In genomic region chr1:44551461-44552370, GRCm38 (mm10) we compare ENCODE assay signal across 8 mouse cellular contexts. TPM values are rescaled to one million over a fixed set of nuclear protein-coding genes. Genes with fewer than 3 reads are reported as not detected.
DNase-seq lines count a peak whose midpoint lies in the region; ATAC-seq lines count a peak whose summit lies in the region.

Gulp1 (plus strand) TSS chr1:44551511.

- H3K4me3 ChIP-seq in intestine, embryonic 16.5 days (ENCODE audit: low read length): peak within 1 kb of the TSS; percentile 80

- H3K9me3 ChIP-seq in intestine, embryonic 16.5 days (ENCODE audit: control insufficient read depth, low read length): no peaks in the 10 kb centered on the region

- H3K27ac ChIP-seq in intestine, embryonic 16.5 days (ENCODE audit: low read length): peak within 1 kb of the TSS; percentile 88

- intact Hi-C loops in left cerebral cortex, postnatal 36 days (cut with DNase I): loop anchor here (5.0 kb wide), 1 partner anchor 191 kb away; no protein-coding TSS in a partner anchor

- peak within 1 kb of the TSS; percentile 87 for H3K4me2 ChIP-seq in intestine, embryonic 16.5 days (ENCODE audit: low read depth, low read length)

- ATAC-seq in intestine, embryonic 16.5 days: peak; percentile 91
- peak; percentile 92 for ATAC-seq in megakaryocyte-erythroid progenitor cell, adult 5-6 weeks (replicated peaks; ENCODE audit: low FRiP score, low TSS enrichment, poor library complexity, severe bottlenecking)
- no peak for ATAC-seq in monocyte, adult 5-6 weeks (replicated peaks; ENCODE audit: insufficient number of reproducible peaks, low FRiP score, low TSS enrichment, poor library complexity, severe bottlenecking)

- DNase-seq in adrenal gland, postnatal 25 days: peak; percentile 83
- peak; percentile 63 for DNase-seq in embryo, embryonic 11.5 days (ENCODE audit: low read depth, low spot score)
- DNase-seq in gastrocnemius, postnatal 4 days (ENCODE audit: low spot score in 2 of 2): peak; percentile 70 to 84
- DNase-seq in left cerebral cortex, postnatal 36 days (ENCODE audit: low spot score in 2 of 2): peak; percentile 35 to 38
- peak; percentile 3 to 16 for DNase-seq in right cerebral cortex, postnatal 36 days (ENCODE audit: low spot score in 2 of 2)

- H3K36me3 ChIP-seq in intestine, embryonic 16.5 days (ENCODE audit: control insufficient read depth, insufficient read depth, low read length): no peaks in the 10 kb centered on the region

- peak within 1 kb of the TSS; percentile 81 for H3K9ac ChIP-seq in intestine, embryonic 16.5 days (ENCODE audit: low read depth, low read length)

- WGBS in intestine, embryonic 16.5 days: under 1% methylated on average over 55 of the region's 55 CpGs

- no peaks in the 10 kb centered on the region for H3K4me1 ChIP-seq in intestine, embryonic 16.5 days (ENCODE audit: control insufficient read depth, insufficient read depth, low read length)

- no peaks in the 10 kb centered on the region for H3K27me3 ChIP-seq in intestine, embryonic 16.5 days (replicated peaks; ENCODE audit: control insufficient read depth, insufficient read depth, low read length)

RNA-seq across cellular contexts. Expression of gene Gulp1, which starts in this region (rescaled TPM):
- 55.1 and 64.1 TPM in 2 replicates for total RNA-seq in adrenal gland, postnatal 25 days (2021)
- total RNA-seq in gastrocnemius, postnatal 4 days (2021): 10 to 100 TPM; 23.6 to 26.5 TPM
- polyA plus RNA-seq in intestine, embryonic 16.5 days (2015; fragmentation: Nextera tagmentation; extraction: Ambion mirVana): 10.8 and 11.6 TPM in 2 replicates
- 1 to 10 TPM; 3.7 to 3.9 TPM for total RNA-seq in left cerebral cortex, postnatal 36 days (2021)
- total RNA-seq in megakaryocyte-erythroid progenitor cell, adult 5-6 weeks (2014; fragmentation: Nextera tagmentation): 1.3 and 1.8 TPM in 2 replicates
- total RNA-seq in megakaryocyte-erythroid progenitor cell, adult 5-6 weeks (2017): 1.9 and 5.9 TPM in 2 replicates
- total RNA-seq in monocyte, adult 5-6 weeks (2017): not detected in 3 replicates

Comparison
In these comparisons a context has a peak if more than half of its experiments do, and no peak if none do; other contexts are left out.
1. DNase-seq: peak in every context shown above with its lines; median percentile 83 in adrenal gland, postnatal 25 days; 77 in gastrocnemius, postnatal 4 days; 63 in embryo, embryonic 11.5 days; 36 in left cerebral cortex, postnatal 36 days; 10 in right cerebral cortex, postnatal 36 days.